Mouse (Mus musculus) thymus, postnatal 10 days (tissue): ENCODE results near the gene Arhgap21.

Experiments
- DNase-seq, 2 experiments: peaks; one replicate each; pipeline ENCODE4 v3.0.0; 2021; ENCODE audit warnings: low spot score in 2 of 2

Arhgap21 gene

DNA sequence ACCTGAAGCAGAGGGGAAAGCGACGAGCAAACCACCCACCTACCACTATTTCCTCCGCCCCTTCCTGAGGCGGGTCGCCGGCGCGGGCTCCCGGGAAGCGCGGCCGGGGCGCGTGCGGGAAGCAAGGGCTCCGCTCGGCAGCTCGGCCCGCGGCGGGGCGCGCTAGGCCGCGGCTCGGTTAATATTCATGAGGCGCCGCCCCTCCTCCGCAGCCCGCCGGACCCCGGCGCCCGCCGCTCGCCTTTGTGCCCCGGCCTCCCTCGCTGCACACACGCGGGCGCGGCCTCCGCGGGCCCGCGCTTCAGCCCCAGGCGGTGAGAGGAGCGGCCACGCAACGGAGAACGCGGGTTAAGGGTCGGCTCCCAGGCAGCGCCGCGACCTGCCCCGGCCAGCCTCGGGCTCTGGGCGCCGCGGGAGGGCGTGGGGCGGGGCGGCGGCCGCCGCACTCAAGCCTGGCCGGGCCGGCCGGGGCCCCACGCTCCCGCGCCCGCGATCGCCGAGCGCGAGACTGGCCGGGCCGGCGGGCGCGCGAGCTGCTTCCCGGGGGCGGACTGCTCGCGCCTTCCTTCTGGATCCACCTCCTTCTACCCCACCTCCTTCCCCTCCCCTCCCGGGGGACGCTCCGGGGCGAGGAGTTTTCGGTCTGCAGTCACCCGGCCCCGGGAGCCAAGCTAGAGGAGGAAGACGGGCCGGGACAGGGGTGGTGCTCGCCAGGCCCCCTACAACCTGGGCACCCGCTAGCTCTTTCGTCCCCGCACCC lies at the start of gene Arhgap21:
Gene Arhgap21 (minus strand): TSS at position 441 of the 760 bp plus-strand sequence.
- DNase-seq: peak; percentile 11 to 26

DNA sequence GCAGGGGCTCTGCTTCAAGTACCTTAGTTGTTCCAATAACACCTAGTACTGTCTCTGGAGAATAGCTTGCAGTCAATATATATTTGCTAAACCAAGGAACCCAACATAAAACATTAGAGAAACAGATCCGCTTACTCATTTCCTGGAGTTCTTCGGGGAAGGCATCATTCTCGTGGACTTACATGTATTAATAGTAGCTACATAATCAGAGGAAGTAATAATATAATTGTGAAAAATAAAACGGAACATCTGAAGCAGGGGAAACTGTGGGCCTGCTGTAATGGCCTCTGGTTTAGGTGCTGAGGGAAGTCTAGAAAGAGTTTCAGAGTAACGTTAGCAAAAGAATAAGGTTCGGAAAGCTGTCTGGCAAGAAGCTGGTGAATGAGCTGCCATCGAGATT lies 47.9 kb upstream of the Arhgap21 start:
- DNase-seq: no peak

- no peak for DNase-seq
Observed at GRCm38 (mm10) chr2:21010806-21011397, 42.2 kb upstream of the Arhgap21 start.

DNA sequence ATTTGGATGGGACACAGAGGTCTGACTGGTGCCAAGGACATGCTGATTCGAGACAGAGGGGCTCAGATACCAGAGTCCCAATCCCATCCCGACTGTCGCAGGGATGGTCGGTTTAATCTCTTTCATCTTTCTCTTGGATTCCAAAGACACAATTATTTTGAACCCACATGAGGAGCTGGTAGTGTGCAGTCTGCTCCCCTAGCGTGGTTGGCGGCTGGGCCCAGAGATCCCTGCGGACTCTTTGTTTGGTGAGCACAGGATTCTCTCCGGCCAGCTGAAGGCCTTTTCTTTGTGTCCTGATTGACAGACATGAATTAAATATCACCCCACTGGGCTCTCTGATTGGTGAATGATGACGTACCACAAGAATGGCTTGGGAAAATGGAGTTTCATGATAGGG lies 41.5 kb upstream of the Arhgap21 start:
- DNase-seq: no peak

- DNase-seq: no peak
Observed at GRCm38 (mm10) chr2:21009258-21010140, 40.8 kb upstream of the Arhgap21 start.

- DNase-seq: no peak
Observed at GRCm38 (mm10) chr2:21002538-21002937, 33.9 kb upstream of the Arhgap21 start.

- DNase-seq: no peak
Observed at GRCm38 (mm10) chr2:21001156-21001555, 32.5 kb upstream of the Arhgap21 start.

GRCm38 (mm10) chr2:20995547-20995946 lies 26.9 kb upstream of the Arhgap21 start:
- no peak for DNase-seq

GRCm38 (mm10) chr2:20991508-20991907 lies 22.8 kb upstream of the Arhgap21 start:
- DNase-seq: no peak

DNA sequence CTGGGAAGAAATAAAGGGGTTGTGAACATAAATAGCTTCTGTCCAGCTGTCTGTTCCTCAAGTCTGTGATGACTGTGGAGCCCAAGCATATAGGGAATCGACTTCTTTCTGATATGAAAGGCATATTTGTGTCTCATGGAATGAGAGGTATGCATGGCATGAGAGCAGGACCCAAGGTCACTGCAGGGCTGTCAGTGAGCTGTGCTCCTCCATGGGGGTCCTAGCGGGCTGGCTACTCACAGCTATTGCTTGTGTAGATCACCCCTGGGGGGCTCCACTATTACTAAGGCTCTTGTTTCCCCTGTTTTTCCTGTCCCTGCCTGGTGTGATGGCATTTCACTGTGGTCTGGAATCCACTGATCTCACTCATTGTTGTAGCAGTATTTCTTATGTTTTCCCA lies 22.2 kb upstream of the Arhgap21 start:
- DNase-seq: no peak

DNA sequence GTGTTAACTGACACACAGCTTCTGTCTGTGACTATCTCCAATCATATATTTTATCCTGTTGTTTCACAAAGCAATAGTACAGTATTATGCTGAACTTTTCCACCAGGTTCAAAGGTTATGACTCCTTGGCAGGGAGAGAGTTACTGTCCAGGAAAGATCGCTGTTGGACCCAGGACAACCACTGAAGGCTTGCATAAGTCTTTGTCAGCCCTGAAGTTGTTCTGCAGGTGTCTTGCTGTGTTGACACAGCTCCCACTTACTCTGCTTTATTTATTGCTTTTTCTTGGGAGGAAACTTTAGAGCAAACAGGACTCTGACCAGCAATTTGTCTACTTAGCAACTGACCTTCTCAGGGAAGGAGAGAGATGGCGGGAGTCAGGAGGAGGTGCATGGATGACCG lies 21.4 kb upstream of the Arhgap21 start:
- DNase-seq: no peak

DNA sequence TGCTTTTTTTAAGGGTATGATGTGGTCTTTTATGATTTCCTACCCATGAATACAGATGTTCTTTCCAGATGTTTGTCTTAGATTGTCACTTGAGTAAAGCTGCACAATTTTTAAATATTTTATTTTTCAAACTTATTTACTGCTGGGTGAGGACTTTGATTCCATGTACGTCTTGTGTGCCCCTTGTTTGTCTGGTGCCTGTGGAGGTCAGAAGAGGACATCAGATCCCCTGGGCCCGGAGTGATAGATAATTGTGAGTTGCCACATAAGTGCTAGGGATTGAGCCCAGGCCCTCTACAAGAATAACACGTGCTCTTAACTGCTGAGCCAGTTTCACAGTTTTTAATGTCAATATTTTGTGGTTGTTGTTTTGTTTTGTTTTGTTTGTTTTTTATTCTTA lies 19.1 kb upstream of the Arhgap21 start:
- DNase-seq: no peak

- DNase-seq: no peak
Observed at GRCm38 (mm10) chr2:20978726-20979125, 10.0 kb upstream of the Arhgap21 start.

GRCm38 (mm10) chr2:20977051-20977450 lies 8.4 kb upstream of the Arhgap21 start:
- DNase-seq: no peak

- DNase-seq: no peak
Observed at GRCm38 (mm10) chr2:20973513-20973912, 4.8 kb upstream of the Arhgap21 start.

DNA sequence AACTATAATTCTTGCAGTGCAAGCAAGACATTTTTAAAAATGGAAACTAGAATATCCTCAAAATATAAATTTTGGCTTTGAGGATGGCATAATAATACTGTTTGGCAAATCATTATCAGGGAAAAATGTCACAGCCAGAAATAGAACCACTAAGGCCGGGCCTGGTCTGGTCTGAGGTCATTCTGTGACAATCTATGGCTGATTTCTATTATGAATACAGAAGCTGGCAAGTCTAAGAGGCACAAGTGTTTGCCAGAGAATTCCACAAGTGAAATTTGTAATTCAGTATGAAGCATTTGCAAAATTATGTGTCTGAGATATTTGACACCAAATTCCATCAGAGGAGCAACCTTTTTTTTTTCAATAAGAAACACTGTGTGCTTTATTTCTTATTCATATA lies 3.5 kb upstream of the Arhgap21 start:
- no peak for DNase-seq

DNA sequence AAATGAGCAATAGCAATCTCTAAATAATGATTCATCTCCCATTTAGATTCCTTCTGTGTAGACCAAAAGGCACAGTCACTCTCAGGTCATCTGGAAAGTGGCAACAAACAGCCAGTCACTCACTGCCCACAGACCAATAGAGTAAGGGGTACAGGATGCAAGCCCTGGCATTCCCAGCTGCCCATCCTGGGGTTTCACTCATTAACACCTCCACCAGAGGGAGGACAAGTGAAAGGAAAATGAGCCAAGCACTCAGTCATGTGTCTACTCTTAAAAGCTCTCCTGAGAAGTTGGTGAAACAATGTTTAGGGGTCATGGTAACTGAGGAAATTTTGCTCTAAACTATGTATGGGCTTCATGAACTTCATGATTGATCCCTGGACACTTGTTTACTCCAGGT lies 2.9 kb upstream of the Arhgap21 start:
- no peak for DNase-seq

- DNase-seq: peak; percentile 83 to 85
Observed at GRCm38 (mm10) chr2:20969201-20970200, 820 bp upstream of the Arhgap21 start.

DNA sequence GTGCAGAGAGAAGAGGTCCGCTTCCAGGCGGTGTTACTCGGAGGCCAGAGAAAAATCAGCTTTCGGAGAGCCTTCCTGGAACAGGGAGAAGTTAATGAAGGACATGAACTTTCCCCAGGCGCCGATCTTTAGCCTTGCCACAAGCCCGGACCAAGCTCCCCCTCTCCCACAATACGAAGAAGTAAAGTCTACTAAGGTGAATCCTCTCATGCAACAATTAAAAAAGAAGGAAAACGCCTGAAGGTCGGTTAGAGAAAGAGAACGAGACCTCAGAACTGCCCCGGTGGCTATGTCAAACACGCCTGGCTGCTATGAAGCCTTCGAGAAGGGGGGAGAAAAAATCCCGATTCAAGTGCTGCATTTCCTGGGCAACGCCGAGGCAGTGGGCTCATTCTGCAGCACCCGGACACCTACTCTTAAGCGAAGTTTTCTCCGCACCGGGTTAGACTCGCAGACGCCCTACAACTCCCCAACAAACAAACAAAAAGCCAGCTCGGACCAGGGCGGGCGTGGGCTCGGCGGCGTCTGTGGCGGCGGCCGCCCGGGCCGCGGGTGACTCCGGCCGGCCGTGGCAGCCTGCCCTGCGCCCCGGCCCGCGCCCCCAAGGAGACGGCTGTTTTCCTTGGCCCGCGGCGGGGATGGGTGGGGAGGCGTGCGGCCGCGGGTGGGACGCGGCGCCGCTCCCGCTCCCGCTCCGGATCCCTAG lies 882 bp downstream of the Arhgap21 start:
- peak in 1 of 2 experiments; percentile 12 for DNase-seq

DNA sequence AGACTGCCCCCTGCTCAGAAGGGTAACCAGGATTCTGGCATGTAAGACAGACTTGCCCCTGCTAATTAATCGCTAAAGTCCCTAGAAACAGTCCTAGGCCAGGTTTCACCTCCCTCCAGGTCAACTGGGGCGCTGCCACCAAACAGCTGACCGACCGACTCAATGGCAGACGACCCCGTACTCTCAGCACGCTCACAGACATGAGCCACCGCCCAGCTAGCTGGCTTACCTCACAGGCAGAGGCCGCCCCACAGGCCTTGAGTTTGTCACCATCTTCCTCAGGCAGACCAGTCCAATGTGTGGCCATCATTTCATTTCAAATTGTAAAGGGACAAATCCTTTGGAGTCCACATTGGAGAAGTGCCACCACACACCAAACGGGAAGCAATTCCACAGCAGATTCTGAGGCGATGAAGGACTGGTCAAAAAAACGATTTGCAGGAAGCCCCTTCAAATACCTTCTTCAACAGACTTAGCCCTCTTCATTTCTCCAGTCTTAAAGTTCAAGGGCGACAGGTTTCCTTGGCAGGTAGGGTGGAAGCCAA lies 1.5 kb downstream of the Arhgap21 start:
- DNase-seq: no peak
